Mouse (Mus musculus) stomach, postnatal 0 days (tissue): Measurements from ENCODE around the gene Khk.

Experiments used
- CTCF ChIP-seq: IDR thresholded peaks from 2 replicates; pipeline ENCODE4 v1.5.1; 2016; ENCODE audit warnings: antibody characterized with exemption, low read depth, mild to moderate bottlenecking, moderate library complexity
- EP300 ChIP-seq: optimal IDR thresholded peaks from 2 replicates; pipeline ENCODE3; 2016; ENCODE audit warnings: antibody characterized with exemption

DNA sequence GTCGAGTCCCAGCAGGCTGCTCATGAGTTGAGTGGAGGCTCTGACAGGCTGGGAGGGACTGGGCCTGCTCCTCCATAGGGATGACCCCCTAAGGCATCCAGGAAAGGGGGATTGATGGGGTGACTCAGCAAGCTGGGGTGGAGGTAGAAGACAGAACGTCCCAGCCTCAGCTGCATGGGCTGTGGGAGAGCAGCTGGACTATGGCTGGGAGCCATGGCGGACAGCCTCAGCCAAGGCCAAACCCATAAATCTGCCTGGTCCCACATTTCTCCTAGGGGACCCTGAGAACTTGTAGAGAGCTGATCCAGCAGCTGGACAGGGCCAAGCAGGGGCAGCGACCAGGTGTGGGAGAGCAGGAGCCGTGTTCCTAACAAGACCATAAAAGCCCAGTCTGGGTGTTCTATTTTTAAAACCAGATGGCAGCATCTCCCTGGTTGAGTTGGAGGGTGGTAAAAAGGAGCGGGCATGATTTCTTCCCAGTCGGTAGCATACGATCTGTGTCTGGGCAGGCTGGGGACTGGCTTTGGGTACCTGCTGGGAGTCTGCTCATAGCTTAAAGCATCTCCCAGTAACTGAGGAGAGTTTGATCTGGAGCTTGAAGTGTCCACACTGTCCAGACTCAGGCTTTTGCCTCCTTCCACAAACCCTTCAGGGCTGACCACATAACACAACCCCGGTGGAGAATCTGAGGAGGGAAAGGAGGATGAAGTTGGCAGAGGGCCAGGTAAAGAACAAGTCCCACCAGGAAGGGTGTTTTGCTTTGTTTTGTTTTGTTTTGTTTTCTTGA, 53.8 kb downstream of the Khk start:
- TF ChIP-seq CTCF (no peak), EP300 (no peak)
